Mouse (Mus musculus) stomach, embryonic 14.5 days (tissue): Measurements from ENCODE around the gene Slc22a18. TPM values are rescaled to one million over a fixed set of nuclear protein-coding genes. Genes with fewer than 3 reads are reported as not detected.

Experiments used
- ATAC-seq: fragments of 200-750 bp; cut with Nextera tagmentation; 2 replicates; pipeline ENCODE4 v1.8.0; 2017; ENCODE audit warnings: low read depth, moderate TSS enrichment; ENCODE audit not compliant: insufficient number of reproducible peaks, insufficient read depth, low FRiP score
- H3K27ac ChIP-seq: fragments of 300-500 bp; sonication (generic); 2 replicates; pipeline ENCODE4 v1.5.1; 2014; ENCODE audit warnings: mild to moderate bottlenecking, low read length, moderate library complexity, mixed read lengths
- H3K27me3 ChIP-seq: fragments of 300-500 bp; sonication (generic); 2 replicates; pipeline ENCODE4 v1.6.1; 2014; ENCODE audit warnings: low read length, control low read depth, mixed read lengths; ENCODE audit not compliant: control insufficient read depth, insufficient read depth
- H3K36me3 ChIP-seq: fragments of 300-500 bp; sonication (generic); 2 replicates; pipeline ENCODE4 v1.6.1; 2014; ENCODE audit warnings: mild to moderate bottlenecking, control low read depth, low read length, moderate library complexity, mixed read lengths; ENCODE audit not compliant: control insufficient read depth, insufficient read depth
- H3K4me1 ChIP-seq: fragments of 300-500 bp; sonication (generic); 2 replicates; pipeline ENCODE4 v1.6.1; 2014; ENCODE audit warnings: low read length, control low read depth, mixed read lengths; ENCODE audit not compliant: control insufficient read depth, insufficient read depth
- H3K4me2 ChIP-seq: fragments of 300-500 bp; sonication (generic); replicated peaks from 2 replicates; pipeline ENCODE4 v1.6.1; 2014; ENCODE audit warnings: low read depth, low read length, control low read depth
- H3K4me3 ChIP-seq: fragments of 300-500 bp; sonication (generic); 2 replicates; pipeline ENCODE4 v1.5.1; 2014; ENCODE audit warnings: low read depth, low read length, control low read depth
- H3K9ac ChIP-seq: fragments of 300-500 bp; sonication (generic); replicated peaks from 2 replicates; pipeline ENCODE4 v1.6.1; 2014; ENCODE audit warnings: low read depth, mild to moderate bottlenecking, control low read depth, low read length, moderate library complexity, mixed read lengths
- H3K9me3 ChIP-seq: fragments of 300-500 bp; sonication (generic); 2 replicates; pipeline ENCODE4 v1.6.1; 2016; ENCODE audit warnings: low read depth, low read length, control low read depth; ENCODE audit not compliant: control insufficient read depth
- WGBS: fragments of 180-500 bp; shearing (Covaris S2); extraction: QIAGEN DNeasy Blood & Tissue Kit; methylation state at CpG from one replicate; pipeline ENCODE4 v1.1.7; 2014; 5-methylcytosine and 5-hydroxymethylcytosine counted together
- polyA plus RNA-seq: library from polyadenylated mRNA; unstranded; fragments of >200 nt; fragmentation: Nextera tagmentation; extraction: Ambion mirVana; gene quantifications from 2 replicates; pipeline ENCODE4 v1.2.1, GENCODE M21; 2014

The Slc22a18 gene
- polyA plus RNA-seq, 1 experiment from 2014 or later, result 9.8 TPM

- H3K4me3 ChIP-seq, result peak within 1 kb of the TSS; percentile 41
- no peak within 1 kb of the TSS for H3K27ac ChIP-seq
- H3K4me2 ChIP-seq, result peak within 1 kb of the TSS; percentile 94
- H3K36me3 ChIP-seq, result no peaks in the 10 kb centered on the region
- peak; percentile 38 for ATAC-seq
- peaks cover 4% of the 10 kb centered on the region; the same call in 1 of the 2 replicates for H3K4me1 ChIP-seq
- H3K27me3 ChIP-seq, result peaks cover 19% of the 10 kb centered on the region
- H3K9me3 ChIP-seq, result no peaks in the 10 kb centered on the region
- H3K9ac ChIP-seq, result peak within 1 kb of the TSS; percentile 21; the same call in 1 of the 2 replicates
- 4% methylated on average over 51 of the region's 51 CpGs for WGBS
Observed at GRCm38 (mm10) chr7:143502418-143503200, 29.1 kb downstream of the Slc22a18 start, which contains the start of gene Phlda2. Phlda2 (minus strand) TSS chr7:143503150.

GRCm38 (mm10) chr7:143503926-143504325, 30.4 kb downstream of the Slc22a18 start:
- Histone ChIP-seq H3K9ac (no peak overlapping the region), H3K9me3 (no peaks in the 10 kb centered on the region), H3K4me3 (no peak overlapping the region), H3K27me3 (peaks cover 19% of the 10 kb centered on the region), H3K4me1 (peaks cover 4% of the 10 kb centered on the region; the same call in 1 of the 2 replicates), H3K27ac (no peak overlapping the region), H3K36me3 (no peaks in the 10 kb centered on the region), H3K4me2 (no peak overlapping the region)
- WGBS, result 84% methylated on average over 6 of the region's 6 CpGs
- no peak for ATAC-seq

- no peak for ATAC-seq
- H3K36me3 ChIP-seq, result no peaks in the 10 kb centered on the region
- H3K9me3 ChIP-seq, result no peaks in the 10 kb centered on the region
- H3K4me3 ChIP-seq, result no peak overlapping the region
- peaks cover 4% of the 10 kb centered on the region; the same call in 1 of the 2 replicates for H3K4me1 ChIP-seq
- H3K4me2 ChIP-seq, result no peak overlapping the region
- 83% methylated on average over 2 of the region's 2 CpGs for WGBS
- H3K27me3 ChIP-seq, result peaks cover 18% of the 10 kb centered on the region
- no peak overlapping the region for H3K9ac ChIP-seq
- H3K27ac ChIP-seq, result no peak overlapping the region
Observed at GRCm38 (mm10) chr7:143505411-143505810, 31.9 kb downstream of the Slc22a18 start.

- Histone ChIP-seq H3K9me3 (no peaks in the 10 kb centered on the region), H3K36me3 (no peaks in the 10 kb centered on the region), H3K4me2 (no peak overlapping the region), H3K9ac (no peak overlapping the region), H3K27me3 (peaks cover 14% of the 10 kb centered on the region), H3K4me3 (no peak overlapping the region), H3K27ac (no peak overlapping the region), H3K4me1 (peaks cover 4% of the 10 kb centered on the region; the same call in 1 of the 2 replicates)
- ATAC-seq, result no peak
- WGBS, result 26% methylated on average over 11 of the region's 11 CpGs
Observed at GRCm38 (mm10) chr7:143505823-143506222, 32.3 kb downstream of the Slc22a18 start.

GRCm38 (mm10) chr7:143506271-143506670, 32.7 kb downstream of the Slc22a18 start:
- H3K36me3 ChIP-seq, result no peaks in the 10 kb centered on the region
- H3K9ac ChIP-seq, result no peak overlapping the region
- 67% methylated on average over 7 of the region's 7 CpGs for WGBS
- H3K4me1 ChIP-seq, result peaks cover 4% of the 10 kb centered on the region; the same call in 1 of the 2 replicates
- no peak overlapping the region for H3K4me3 ChIP-seq
- no peak for ATAC-seq
- H3K27me3 ChIP-seq, result peaks cover 11% of the 10 kb centered on the region
- H3K4me2 ChIP-seq, result no peak overlapping the region
- no peaks in the 10 kb centered on the region for H3K9me3 ChIP-seq
- no peak overlapping the region for H3K27ac ChIP-seq

GRCm38 (mm10) chr7:143506675-143507074, 33.1 kb downstream of the Slc22a18 start:
- H3K36me3 ChIP-seq, result no peaks in the 10 kb centered on the region
- WGBS, result 27% methylated on average over 7 of the region's 7 CpGs
- peaks cover 11% of the 10 kb centered on the region for H3K27me3 ChIP-seq

GRCm38 (mm10) chr7:143509566-143509965, 36.0 kb downstream of the Slc22a18 start:
- 91% methylated on average over 1 of the region's 1 CpGs for WGBS
- no peak for ATAC-seq

More at GRCm38 (mm10) chr7:143506675-143507074, 33.1 kb downstream of the Slc22a18 start:
- Histone ChIP-seq H3K4me1 (peaks cover under 1% of the 10 kb centered on the region; the same call in 1 of the 2 replicates), H3K9ac (no peak overlapping the region), H3K4me2 (no peak overlapping the region), H3K4me3 (no peak overlapping the region), H3K27ac (no peak overlapping the region), H3K9me3 (no peaks in the 10 kb centered on the region)
- no peak for ATAC-seq

GRCm38 (mm10) chr7:143510593-143511334, 37.2 kb downstream of the Slc22a18 start:
- Histone ChIP-seq H3K36me3 (peaks cover 32% of the 10 kb centered on the region), H3K4me1 (no peaks in the 10 kb centered on the region), H3K27ac (no peak overlapping the region), H3K9me3 (no peaks in the 10 kb centered on the region), H3K4me2 (no peak overlapping the region), H3K9ac (no peak overlapping the region), H3K27me3 (no peaks in the 10 kb centered on the region), H3K4me3 (no peak overlapping the region)
- no peak for ATAC-seq
- WGBS, result 89% methylated on average over 3 of the region's 3 CpGs

More at GRCm38 (mm10) chr7:143509566-143509965, 36.0 kb downstream of the Slc22a18 start:
- no peak overlapping the region for H3K4me2 ChIP-seq
- no peak overlapping the region for H3K27ac ChIP-seq
- H3K4me1 ChIP-seq, result no peaks in the 10 kb centered on the region
- peaks cover 20% of the 10 kb centered on the region for H3K36me3 ChIP-seq
- H3K4me3 ChIP-seq, result no peak overlapping the region
- H3K9ac ChIP-seq, result no peak overlapping the region
- no peaks in the 10 kb centered on the region for H3K27me3 ChIP-seq
- no peaks in the 10 kb centered on the region for H3K9me3 ChIP-seq
